Mouse (Mus musculus) heart, postnatal 25 days (tissue): ENCODE measurements around the gene Vrtn. TPM values are rescaled to one million over a fixed set of nuclear protein-coding genes. Genes with fewer than 3 reads are reported as not detected.

Source experiments
- DNase-seq: peaks from one replicate; pipeline ENCODE4 v3.0.0; 2022; ENCODE audit warnings: low spot score
- intact Hi-C: fragments of 180-260 bp; cut with DNase I; formaldehyde crosslinking; loops from one replicate; pipeline ENCODE4 v1.15.1; 2025
- total RNA-seq, 2 experiments: library from RNA; stranded (reverse); gene quantifications; 2 replicates each; pipeline ENCODE4 v1.2.3; 2021

Gene Vrtn
- total RNA-seq, result not detected

GRCm38 (mm10) chr12:84640654-84641053 lies at the start of gene Vrtn:
Vrtn (plus strand) TSS chr12:84641019.
- intact Hi-C loops, result no loop called here
- DNase-seq, result no peak

- intact Hi-C loops, result no loop called here
Measured at GRCm38 (mm10) chr12:84598324-84598723, 42.5 kb upstream of the Vrtn start.

GRCm38 (mm10) chr12:84604001-84604400 lies 36.8 kb upstream of the Vrtn start:
- intact Hi-C loops, result no loop called here

More at GRCm38 (mm10) chr12:84598324-84598723, 42.5 kb upstream of the Vrtn start:
- no peak for DNase-seq

GRCm38 (mm10) chr12:84605860-84606259 lies 35.0 kb upstream of the Vrtn start:
- intact Hi-C loops, result no loop called here
- no peak for DNase-seq

More at GRCm38 (mm10) chr12:84604001-84604400, 36.8 kb upstream of the Vrtn start:
- DNase-seq, result no peak

- intact Hi-C loops, result loop anchor here (10.0 kb wide), 1 partner anchor 383 kb away; the partner anchor contains the start of gene Ylpm1
Measured at GRCm38 (mm10) chr12:84611718-84612117, 29.1 kb upstream of the Vrtn start.

GRCm38 (mm10) chr12:84612518-84612917 lies 28.3 kb upstream of the Vrtn start:
- intact Hi-C loops, result loop anchor here (10.0 kb wide), 1 partner anchor 382 kb away; the partner anchor contains the start of gene Ylpm1
- no peak for DNase-seq

More at GRCm38 (mm10) chr12:84611718-84612117, 29.1 kb upstream of the Vrtn start:
- no peak for DNase-seq

GRCm38 (mm10) chr12:84614001-84614400 lies 26.8 kb upstream of the Vrtn start:
- intact Hi-C loops, result loop anchor here (10.0 kb wide), 1 partner anchor 381 kb away; the partner anchor contains the start of gene Ylpm1
- DNase-seq, result no peak

GRCm38 (mm10) chr12:84614524-84614923 lies 26.3 kb upstream of the Vrtn start:
- intact Hi-C loops, result loop anchor here (10.0 kb wide), 1 partner anchor 380 kb away; the partner anchor contains the start of gene Ylpm1

GRCm38 (mm10) chr12:84616977-84617630 lies 23.7 kb upstream of the Vrtn start, which contains the start of gene Abcd4:
Abcd4 (minus strand) TSS chr12:84617413.
- DNase-seq, result peak; percentile 92
- intact Hi-C loops, result loop anchor here (10.0 kb wide), 1 partner anchor 378 kb away; the partner anchor contains the start of gene Ylpm1

More at GRCm38 (mm10) chr12:84614524-84614923, 26.3 kb upstream of the Vrtn start:
- no peak for DNase-seq

GRCm38 (mm10) chr12:84617663-84618062 lies 23.2 kb upstream of the Vrtn start:
- intact Hi-C loops, result loop anchor here (10.0 kb wide), 1 partner anchor 377 kb away; the partner anchor contains the start of gene Ylpm1
- no peak for DNase-seq

GRCm38 (mm10) chr12:84620975-84621374 lies 19.8 kb upstream of the Vrtn start:
- intact Hi-C loops, result no loop called here
- DNase-seq, result no peak

GRCm38 (mm10) chr12:84624601-84625000 lies 16.2 kb upstream of the Vrtn start:
- DNase-seq, result no peak
- intact Hi-C loops, result no loop called here

- intact Hi-C loops, result no loop called here
- DNase-seq, result no peak
Measured at GRCm38 (mm10) chr12:84625116-84625515, 15.7 kb upstream of the Vrtn start.

- no peak for DNase-seq
- intact Hi-C loops, result no loop called here
Measured at GRCm38 (mm10) chr12:84631867-84632266, 9.0 kb upstream of the Vrtn start.

- no peak for DNase-seq
- intact Hi-C loops, result no loop called here
Measured at GRCm38 (mm10) chr12:84640253-84640652, 566 bp upstream of the Vrtn start.

- intact Hi-C loops, result no loop called here
- no peak for DNase-seq
Measured at GRCm38 (mm10) chr12:84650234-84650633, 9.4 kb downstream of the Vrtn start.

- no peak for DNase-seq
- intact Hi-C loops, result loop anchor here (1.0 kb wide), 1 partner anchor 101 kb away; no protein-coding TSS in a partner anchor
Measured at GRCm38 (mm10) chr12:84653912-84654311, 13.1 kb downstream of the Vrtn start.

- DNase-seq, result no peak
- intact Hi-C loops, result no loop called here
Measured at GRCm38 (mm10) chr12:84670555-84670954, 29.7 kb downstream of the Vrtn start.

GRCm38 (mm10) chr12:84671646-84672045 lies 30.8 kb downstream of the Vrtn start:
- no peak for DNase-seq
- intact Hi-C loops, result no loop called here

GRCm38 (mm10) chr12:84674666-84675526 lies 34.1 kb downstream of the Vrtn start:
- intact Hi-C loops, result no loop called here

More at GRCm38 (mm10) chr12:84674666-84675526, 34.1 kb downstream of the Vrtn start:
- no peak for DNase-seq
